Mouse (Mus musculus) limb, embryonic 12.5 days (tissue): ENCODE measurements around the gene Acaa1a. TPM values are rescaled to one million over a fixed set of nuclear protein-coding genes. Genes with fewer than 3 reads are reported as not detected.
A peak's percentile ranks its signal among the peaks of the same experiment; 100 is the strongest.

ENCODE experiments used
- ATAC-seq: fragments of 200-750 bp; cut with Nextera tagmentation; 2 replicates; pipeline ENCODE4 v1.8.0; 2017; ENCODE audit warnings: low read depth, moderate TSS enrichment; ENCODE audit not compliant: insufficient number of reproducible peaks, insufficient read depth, low FRiP score, low TSS enrichment
- H3K27ac ChIP-seq: fragments of 300-500 bp; sonication (generic); 2 replicates; pipeline ENCODE4 v1.5.1; 2016; ENCODE audit warnings: mild to moderate bottlenecking, moderate library complexity
- H3K27me3 ChIP-seq: fragments of 300-500 bp; sonication (generic); 2 replicates; pipeline ENCODE4 v1.6.1; 2016; ENCODE audit warnings: mild to moderate bottlenecking, moderate library complexity
- H3K36me3 ChIP-seq: fragments of 300-500 bp; sonication (generic); 2 replicates; pipeline ENCODE4 v1.6.1; 2016; ENCODE audit warnings: mild to moderate bottlenecking, moderate library complexity
- H3K4me1 ChIP-seq: fragments of 300-500 bp; sonication (generic); replicated peaks from 2 replicates; pipeline ENCODE4 v1.6.1; 2016
- H3K4me2 ChIP-seq: fragments of 300-500 bp; sonication (generic); 2 replicates; pipeline ENCODE4 v1.6.1; 2016; ENCODE audit warnings: mild to moderate bottlenecking, moderate library complexity
- H3K4me3 ChIP-seq: fragments of 300-500 bp; sonication (generic); replicated peaks from 2 replicates; pipeline ENCODE4 v1.5.1; 2016; ENCODE audit warnings: mild to moderate bottlenecking
- H3K9ac ChIP-seq: fragments of 300-500 bp; sonication (generic); replicated peaks from 2 replicates; pipeline ENCODE4 v1.6.1; 2016; ENCODE audit warnings: mild to moderate bottlenecking, moderate library complexity
- H3K9me3 ChIP-seq: fragments of 300-500 bp; sonication (generic); 2 replicates; pipeline ENCODE4 v1.6.1; 2016; ENCODE audit warnings: mild to moderate bottlenecking, moderate library complexity
- WGBS: fragments of 180-500 bp; shearing (Covaris S2); methylation state at CpG from one replicate; pipeline ENCODE4 v1.1.7; 2016; 5-methylcytosine and 5-hydroxymethylcytosine counted together
- polyA plus RNA-seq: library from polyadenylated mRNA; unstranded; fragments of >200 nt; fragmentation: Nextera tagmentation; extraction: Ambion mirVana; gene quantifications from 2 replicates; pipeline ENCODE4 v1.2.1, GENCODE M21; 2016

Gene Acaa1a
- polyA plus RNA-seq, 1 experiment from 2014 or later: 81.3 TPM

DNA sequence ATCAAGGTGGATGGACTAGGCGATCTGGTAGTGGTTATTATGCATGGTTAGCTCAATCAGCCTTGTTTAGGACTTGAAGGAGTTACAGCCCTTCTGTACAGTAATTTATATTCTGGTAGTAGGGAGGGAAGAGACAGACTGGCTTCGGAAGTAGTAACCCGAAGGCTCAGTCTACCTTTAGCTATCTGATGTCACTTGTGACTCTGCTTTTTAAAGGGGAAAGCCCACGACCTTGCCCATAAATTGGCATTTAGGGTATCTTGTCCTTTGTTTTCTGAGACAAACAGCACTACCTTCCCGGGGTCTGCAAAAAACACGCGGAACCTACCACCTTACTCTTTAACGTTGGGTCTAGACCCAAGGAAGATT is 720 bp downstream of the Acaa1a start:
- Histone ChIP-seq H3K36me3 (peaks cover 23% of the 10 kb centered on the region), H3K9me3 (no peaks in the 10 kb centered on the region), H3K27ac (peak overlapping the region; percentile 91), H3K9ac (peak overlapping the region; percentile 66; the same call in 1 of the 2 replicates), H3K4me2 (peak overlapping the region; percentile 77), H3K27me3 (peaks cover 4% of the 10 kb centered on the region; the same call in 1 of the 2 replicates), H3K4me1 (peaks cover 14% of the 10 kb centered on the region), H3K4me3 (peak overlapping the region; percentile 84)
- no peak for ATAC-seq
- 5% methylated on average over 8 of the region's 8 CpGs for WGBS

DNA sequence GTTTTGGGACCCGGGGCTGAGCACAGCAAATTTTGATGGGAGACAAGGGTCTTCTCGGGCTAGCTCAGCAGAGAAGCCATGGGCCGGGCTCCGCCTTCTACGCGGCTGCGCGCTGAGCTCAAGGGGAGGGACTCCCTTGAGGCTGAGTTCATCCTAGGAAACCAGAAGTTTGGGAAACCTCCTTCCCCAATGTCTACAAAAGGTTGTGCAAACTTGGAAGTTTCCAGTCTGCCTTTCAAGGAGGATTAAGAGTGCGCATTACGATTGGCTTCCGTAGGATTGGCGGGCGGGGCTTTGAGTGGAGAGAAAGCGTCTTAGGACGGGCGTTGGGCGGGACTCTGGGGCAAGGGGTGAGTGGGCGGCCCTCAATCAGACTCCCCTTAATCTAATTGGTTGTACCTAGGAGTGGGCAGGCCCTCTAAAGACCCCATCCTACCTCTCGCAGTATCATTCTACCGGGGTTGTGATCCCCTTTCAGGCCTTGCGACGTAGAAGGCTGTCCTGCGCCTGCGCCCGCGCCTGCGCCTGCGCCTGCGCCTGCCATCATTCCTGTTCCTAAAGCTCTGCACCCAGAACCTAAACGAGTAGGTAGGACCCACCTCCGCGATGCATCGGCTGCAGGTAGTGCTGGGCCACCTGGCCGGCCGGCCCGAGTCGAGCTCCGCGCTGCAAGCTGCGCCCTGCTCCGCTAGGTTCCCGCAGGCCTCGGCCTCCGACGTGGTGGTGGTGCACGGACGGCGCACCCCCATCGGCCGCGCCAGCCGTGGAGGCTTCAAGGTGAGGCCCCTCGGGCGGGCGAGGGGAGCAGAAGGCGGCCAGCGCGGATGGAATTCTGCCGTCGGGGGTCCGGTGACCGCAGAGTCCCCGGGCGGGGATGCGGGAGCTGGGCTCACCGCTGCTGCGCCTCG is 1.7 kb downstream of the Acaa1a start, which contains the start of gene Myd88:
TSS of gene Myd88 (minus strand) at position 503 of the 908 bp plus-strand sequence.
- Histone ChIP-seq H3K4me2 (peak within 1 kb of the TSS; percentile 77), H3K27me3 (peaks cover 4% of the 10 kb centered on the region; the same call in 1 of the 2 replicates), H3K4me1 (peaks cover 14% of the 10 kb centered on the region), H3K27ac (peak within 1 kb of the TSS; percentile 91), H3K4me3 (peak within 1 kb of the TSS; percentile 84), H3K9ac (peak within 1 kb of the TSS; percentile 89), H3K9me3 (no peaks in the 10 kb centered on the region), H3K36me3 (peaks cover 32% of the 10 kb centered on the region)
- under 1% methylated on average over 68 of the region's 68 CpGs for WGBS
- peak; percentile 99 for ATAC-seq

DNA sequence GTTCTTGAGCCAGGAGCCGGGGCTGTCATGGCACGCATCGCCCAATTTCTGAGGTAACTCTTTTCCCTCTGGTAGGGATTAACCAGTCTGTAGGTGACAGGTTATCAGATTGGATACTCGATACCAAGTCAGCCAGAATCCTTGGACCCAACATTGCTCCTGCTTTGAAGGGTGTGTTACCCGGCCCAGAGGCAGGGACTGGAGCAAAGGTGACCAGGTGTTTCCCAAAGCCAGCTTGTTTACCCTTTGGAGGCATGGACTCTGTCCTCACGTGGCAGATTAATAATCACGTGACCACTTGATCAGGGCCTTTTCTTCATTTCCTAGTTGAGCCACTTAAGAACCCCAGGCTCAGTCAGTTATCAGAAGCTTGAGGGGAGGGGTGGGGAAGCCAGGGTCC is 3.3 kb downstream of the Acaa1a start:
- H3K4me3 ChIP-seq: peak overlapping the region; percentile 84; the same call in 1 of the 2 replicates
- H3K4me1 ChIP-seq: peaks cover 14% of the 10 kb centered on the region
- no peak overlapping the region for H3K27ac ChIP-seq
- H3K4me2 ChIP-seq: peak overlapping the region; percentile 77
- peaks cover 4% of the 10 kb centered on the region; the same call in 1 of the 2 replicates for H3K27me3 ChIP-seq
- H3K36me3 ChIP-seq: peaks cover 48% of the 10 kb centered on the region
- WGBS: 90% methylated on average over 7 of the region's 7 CpGs
- no peak for ATAC-seq
- no peaks in the 10 kb centered on the region for H3K9me3 ChIP-seq
- 0 out of 2 replicates have a peak overlapping the region, but pooled peaks have one; percentile 89 for H3K9ac ChIP-seq

DNA sequence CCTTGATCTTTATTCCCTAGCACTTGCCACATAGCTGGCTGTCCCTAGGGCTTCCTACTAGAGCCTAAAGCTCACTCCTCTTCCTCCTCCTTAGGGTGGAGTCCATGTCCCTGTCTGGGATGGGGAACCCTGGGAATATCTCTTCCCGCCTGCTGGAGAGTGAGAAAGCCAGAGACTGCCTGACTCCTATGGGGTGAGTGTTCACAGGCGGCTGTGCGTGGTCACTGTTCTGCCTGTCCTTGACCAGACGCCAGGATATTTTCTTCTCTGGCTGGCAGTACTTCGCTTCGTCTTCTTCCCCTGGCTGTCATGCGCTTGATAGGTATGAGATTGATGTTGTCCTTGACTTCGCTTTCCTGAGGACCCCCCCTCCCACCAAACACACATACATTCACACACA is 6.9 kb downstream of the Acaa1a start:
- Histone ChIP-seq H3K4me2 (no peak overlapping the region), H3K9ac (no peak overlapping the region), H3K27me3 (no peaks in the 10 kb centered on the region), H3K36me3 (peaks cover 76% of the 10 kb centered on the region), H3K27ac (no peak overlapping the region), H3K9me3 (no peaks in the 10 kb centered on the region), H3K4me1 (peaks cover 7% of the 10 kb centered on the region), H3K4me3 (no peak overlapping the region)
- no peak for ATAC-seq
- WGBS: 90% methylated on average over 8 of the region's 8 CpGs

DNA sequence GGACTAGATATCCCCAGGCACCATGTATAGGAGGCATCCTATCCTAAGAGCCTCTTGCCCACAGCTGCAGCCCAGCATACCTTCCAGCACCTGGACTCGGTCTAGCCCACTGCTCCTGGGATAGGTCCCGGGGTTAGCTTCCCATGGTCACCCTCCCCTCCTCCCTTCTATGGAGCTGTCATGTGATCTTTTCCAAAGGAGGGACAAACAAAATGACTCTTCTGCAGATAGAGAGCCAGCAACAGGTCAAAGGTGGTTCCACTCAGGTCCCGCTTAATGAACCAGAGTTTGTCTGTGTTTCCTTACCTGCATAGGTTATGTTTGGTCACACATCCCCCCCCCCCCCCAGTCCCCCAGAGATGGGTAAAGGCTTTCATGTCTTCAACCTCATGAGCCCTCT is 11.1 kb downstream of the Acaa1a start:
- Histone ChIP-seq H3K27me3 (no peaks in the 10 kb centered on the region), H3K27ac (no peak overlapping the region), H3K4me1 (no peaks in the 10 kb centered on the region), H3K4me3 (no peak overlapping the region), H3K9ac (no peak overlapping the region), H3K9me3 (no peaks in the 10 kb centered on the region), H3K4me2 (no peak overlapping the region), H3K36me3 (peaks cover 55% of the 10 kb centered on the region)
- no peak for ATAC-seq
- 85% methylated on average over 3 of the region's 3 CpGs for WGBS

DNA sequence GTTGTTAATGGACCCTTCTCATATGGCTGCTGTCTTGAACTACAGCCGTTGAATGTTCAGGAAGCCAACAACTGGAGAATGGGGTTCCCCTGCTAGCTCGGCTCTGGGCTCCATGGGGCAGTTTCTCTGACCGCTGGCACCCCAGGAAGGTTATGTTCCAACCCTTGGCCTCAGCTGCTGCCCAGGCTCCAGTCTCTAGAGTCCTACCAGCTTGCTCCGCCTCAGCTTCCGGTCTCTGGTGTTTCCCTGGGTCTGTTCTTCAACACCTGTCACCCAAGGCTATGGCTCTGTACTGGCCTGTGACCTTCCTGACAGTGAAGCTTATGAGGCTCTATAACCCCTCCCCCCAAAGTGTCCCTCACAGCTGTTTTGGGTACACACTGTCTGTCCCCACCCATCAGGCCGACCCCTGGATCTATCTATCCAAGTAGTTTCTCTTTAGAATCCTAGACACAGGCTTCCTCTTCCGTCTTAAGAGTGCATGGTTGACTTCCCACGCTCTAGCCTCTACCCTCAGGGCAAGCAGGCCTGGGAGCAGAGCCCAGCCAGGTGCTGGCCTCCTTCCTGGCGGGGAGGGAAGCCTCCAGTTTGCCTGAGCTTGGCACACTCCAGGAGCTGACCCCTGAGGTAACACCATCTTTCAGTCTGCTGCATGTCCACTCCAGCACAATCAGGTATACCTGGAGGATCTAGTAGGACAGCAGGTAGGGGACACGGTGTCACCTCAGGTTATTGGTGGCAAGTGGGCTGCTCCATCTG is 11.7 kb downstream of the Acaa1a start:
- no peak for ATAC-seq
- no peak overlapping the region for H3K9ac ChIP-seq
- no peak overlapping the region for H3K4me2 ChIP-seq
- H3K4me3 ChIP-seq: no peak overlapping the region
- no peaks in the 10 kb centered on the region for H3K4me1 ChIP-seq
- H3K27ac ChIP-seq: no peak overlapping the region
- 90% methylated on average over 10 of the region's 10 CpGs for WGBS
- peaks cover 49% of the 10 kb centered on the region for H3K36me3 ChIP-seq
- no peaks in the 10 kb centered on the region for H3K9me3 ChIP-seq
- H3K27me3 ChIP-seq: no peaks in the 10 kb centered on the region

DNA sequence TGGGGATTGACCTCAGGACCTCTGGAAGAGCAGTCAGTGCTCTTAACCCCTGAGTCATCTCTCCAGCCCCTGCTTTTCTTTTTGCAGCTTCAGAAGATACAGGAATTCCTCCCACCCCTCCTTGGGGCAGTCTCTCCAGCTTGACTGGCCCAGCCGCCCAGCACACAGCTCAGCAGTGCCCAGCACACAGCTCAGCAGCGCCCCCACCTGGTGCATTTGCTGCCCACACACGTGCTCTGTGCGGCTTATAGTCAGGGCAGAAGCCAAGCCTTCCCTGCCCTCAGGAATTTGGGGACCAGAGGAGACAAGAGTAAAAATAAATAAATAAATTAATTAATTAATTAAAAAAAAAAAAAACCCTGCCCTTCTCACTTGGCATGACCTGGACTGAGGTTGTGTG is 12.6 kb downstream of the Acaa1a start:
- Histone ChIP-seq H3K4me2 (no peak overlapping the region), H3K36me3 (peaks cover 40% of the 10 kb centered on the region), H3K27me3 (no peaks in the 10 kb centered on the region), H3K9ac (no peak overlapping the region), H3K4me1 (no peaks in the 10 kb centered on the region), H3K9me3 (no peaks in the 10 kb centered on the region), H3K4me3 (no peak overlapping the region), H3K27ac (no peak overlapping the region)
- 31% methylated on average over 4 of the region's 4 CpGs for WGBS
- 0 out of 2 replicates have a peak, but pooled peaks have one; percentile 64 for ATAC-seq

DNA sequence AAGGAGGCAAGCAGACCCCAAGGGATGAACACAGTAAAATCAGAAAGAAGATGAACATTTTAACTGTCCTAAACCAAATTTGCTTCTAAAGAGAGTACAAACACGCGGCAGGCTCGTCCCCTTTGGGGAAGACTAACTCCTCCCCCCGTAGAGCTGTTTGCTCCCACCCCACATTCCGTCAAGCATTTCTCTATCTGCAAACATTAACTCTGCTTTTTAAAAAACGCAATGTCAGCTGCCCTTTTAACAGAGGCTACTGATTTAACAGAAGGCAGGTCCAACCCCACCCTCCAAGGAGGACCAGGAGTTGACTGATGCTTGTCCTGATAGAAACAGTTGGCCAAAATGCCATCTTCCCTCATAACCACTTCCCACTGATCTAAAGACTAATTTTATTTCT is 14.4 kb downstream of the Acaa1a start:
- Histone ChIP-seq H3K9ac (no peak overlapping the region), H3K4me1 (peaks cover 7% of the 10 kb centered on the region), H3K36me3 (peaks cover 23% of the 10 kb centered on the region), H3K4me2 (no peak overlapping the region), H3K9me3 (no peaks in the 10 kb centered on the region), H3K4me3 (no peak overlapping the region), H3K27ac (no peak overlapping the region), H3K27me3 (no peaks in the 10 kb centered on the region)
- 78% methylated on average over 6 of the region's 6 CpGs for WGBS
- ATAC-seq: no peak

DNA sequence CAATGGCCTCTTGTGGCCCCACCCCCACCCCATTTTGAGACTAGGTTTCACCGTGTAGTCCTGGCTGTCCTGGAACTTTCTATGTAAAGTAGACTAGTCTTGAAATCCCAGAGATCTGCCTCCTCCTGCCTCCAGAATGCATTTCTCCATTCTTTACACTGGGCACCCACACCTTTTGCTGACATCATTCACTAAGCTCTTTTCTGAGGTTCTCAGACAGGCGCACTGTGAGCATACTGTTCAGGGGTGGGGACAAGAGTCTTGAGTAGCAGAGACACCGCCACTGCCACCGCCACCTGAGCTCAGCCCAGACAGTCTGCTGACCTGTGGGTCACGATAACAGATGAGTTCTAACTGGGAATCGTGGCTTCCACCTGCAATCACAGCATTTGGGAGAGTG is 16.5 kb downstream of the Acaa1a start:
- H3K27ac ChIP-seq: no peak overlapping the region
- no peak for ATAC-seq
- H3K4me1 ChIP-seq: peaks cover 7% of the 10 kb centered on the region
- H3K9me3 ChIP-seq: no peaks in the 10 kb centered on the region
- H3K4me2 ChIP-seq: no peak overlapping the region
- H3K9ac ChIP-seq: no peak overlapping the region
- WGBS: 80% methylated on average over 6 of the region's 6 CpGs
- H3K36me3 ChIP-seq: peaks cover 13% of the 10 kb centered on the region
- no peak overlapping the region for H3K4me3 ChIP-seq
- no peaks in the 10 kb centered on the region for H3K27me3 ChIP-seq

DNA sequence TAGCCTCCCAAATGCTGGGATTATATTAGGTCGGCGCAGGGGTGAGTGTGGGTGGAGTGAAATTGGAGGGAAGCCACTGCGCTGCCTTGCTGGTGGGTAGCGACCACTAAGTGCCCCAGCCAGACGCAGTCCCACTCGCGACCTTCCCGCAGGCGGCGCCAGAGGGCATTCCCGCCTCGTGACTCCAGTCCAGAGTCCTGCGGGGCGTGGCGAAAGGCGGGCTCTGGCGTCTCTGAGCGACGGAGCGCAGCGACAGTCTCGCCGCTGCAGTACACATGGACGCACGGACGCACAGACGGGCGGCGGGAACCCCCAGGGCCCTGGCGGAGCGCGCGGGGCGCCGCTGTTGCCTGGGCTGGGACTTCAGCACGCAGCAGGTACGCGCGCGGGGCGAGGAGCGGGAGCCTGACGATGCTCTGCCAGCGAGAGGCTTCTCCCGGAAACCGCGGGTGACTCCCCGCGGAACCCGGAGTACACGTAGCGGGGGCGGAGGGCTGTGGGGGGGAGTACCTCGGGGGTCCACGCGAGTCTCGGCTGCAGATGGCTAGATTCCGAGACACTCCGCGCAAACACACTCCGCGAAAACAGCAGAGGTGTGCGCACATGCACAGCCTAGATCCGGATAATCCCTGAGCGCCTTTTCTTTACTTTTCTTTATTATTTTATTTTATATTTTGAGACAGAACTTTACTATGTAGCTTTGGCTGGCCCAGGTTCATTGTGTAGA is 18.0 kb downstream of the Acaa1a start, which contains the start of gene Xylb:
TSS of gene Xylb (plus strand) at position 51 of the 727 bp plus-strand sequence.
- no peaks in the 10 kb centered on the region for H3K9me3 ChIP-seq
- H3K4me1 ChIP-seq: peaks cover 7% of the 10 kb centered on the region
- H3K36me3 ChIP-seq: peaks cover 10% of the 10 kb centered on the region
- peak within 1 kb of the TSS; percentile 90 for H3K4me2 ChIP-seq
- peak; percentile 77 for ATAC-seq
- H3K4me3 ChIP-seq: peak within 1 kb of the TSS; percentile 75
- no peaks in the 10 kb centered on the region for H3K27me3 ChIP-seq
- peak within 1 kb of the TSS; percentile 74 for H3K9ac ChIP-seq
- H3K27ac ChIP-seq: no peak within 1 kb of the TSS
- 3% methylated on average over 65 of the region's 65 CpGs for WGBS
